Mouse (Mus musculus): ENCODE results near the gene Notch3.
"Not testable (repeated sequence)": the region's sequence is repeated elsewhere in the genome, so short reads cannot be mapped to it uniquely, and the experiment has no call there.

Gene Notch3

GRCm38 (mm10) chr17:32166687-32167086, at the start of gene Notch3:
Gene Notch3 (minus strand): TSS chr17:32166852.
- DNase-seq: no peak

GRCm38 (mm10) chr17:32215587-32215986, 48.9 kb upstream of the Notch3 start:
- not testable (repeated sequence) for DNase-seq

GRCm38 (mm10) chr17:32211554-32211953, 44.9 kb upstream of the Notch3 start:
- DNase-seq: not testable (repeated sequence)

GRCm38 (mm10) chr17:32209752-32210151, 43.1 kb upstream of the Notch3 start:
- DNase-seq: peak; percentile 59

GRCm38 (mm10) chr17:32209144-32209543, 42.5 kb upstream of the Notch3 start:
- DNase-seq: no peak

- DNase-seq: no peak
Observed at GRCm38 (mm10) chr17:32207586-32208245, 41.1 kb upstream of the Notch3 start.

GRCm38 (mm10) chr17:32205345-32205744, 38.7 kb upstream of the Notch3 start:
- DNase-seq: no peak

GRCm38 (mm10) chr17:32202972-32203371, 36.3 kb upstream of the Notch3 start:
- no peak for DNase-seq

- DNase-seq: no peak
Observed at GRCm38 (mm10) chr17:32201086-32201485, 34.4 kb upstream of the Notch3 start.

- DNase-seq: no peak
Observed at GRCm38 (mm10) chr17:32199796-32200195, 33.1 kb upstream of the Notch3 start.

GRCm38 (mm10) chr17:32197156-32197555, 30.5 kb upstream of the Notch3 start:
- no peak for DNase-seq

- no peak for DNase-seq
Observed at GRCm38 (mm10) chr17:32195725-32196124, 29.1 kb upstream of the Notch3 start.

- no peak for DNase-seq
Observed at GRCm38 (mm10) chr17:32193010-32193409, 26.4 kb upstream of the Notch3 start.

GRCm38 (mm10) chr17:32189850-32190249, 23.2 kb upstream of the Notch3 start:
- no peak for DNase-seq

- no peak for DNase-seq
Observed at GRCm38 (mm10) chr17:32188863-32189636, 22.4 kb upstream of the Notch3 start, which contains the start of gene Ephx3. Gene Ephx3 (minus strand): TSS chr17:32189549.

- no peak for DNase-seq
Observed at GRCm38 (mm10) chr17:32183017-32183416, 16.4 kb upstream of the Notch3 start.

- DNase-seq: no peak
Observed at GRCm38 (mm10) chr17:32179621-32180491, 13.2 kb upstream of the Notch3 start.

GRCm38 (mm10) chr17:32176919-32177318, 10.3 kb upstream of the Notch3 start:
- no peak for DNase-seq

GRCm38 (mm10) chr17:32173166-32173565, 6.5 kb upstream of the Notch3 start:
- DNase-seq: no peak

- DNase-seq: no peak
Observed at GRCm38 (mm10) chr17:32172485-32172884, 5.8 kb upstream of the Notch3 start.

- DNase-seq: no peak
Observed at GRCm38 (mm10) chr17:32169518-32170225, 3.0 kb upstream of the Notch3 start.

GRCm38 (mm10) chr17:32165803-32166595, 653 bp downstream of the Notch3 start:
- no peak for DNase-seq
